Mouse (Mus musculus) cerebellum, postnatal 25 days (tissue): Measurements from ENCODE around the gene Pde1c.

Source experiments
- DNase-seq, 2 experiments: peaks; one replicate each; pipeline ENCODE4 v3.0.0; 2021; ENCODE audit warnings: mixed read lengths in 2 of 2

Pde1c gene

DNA sequence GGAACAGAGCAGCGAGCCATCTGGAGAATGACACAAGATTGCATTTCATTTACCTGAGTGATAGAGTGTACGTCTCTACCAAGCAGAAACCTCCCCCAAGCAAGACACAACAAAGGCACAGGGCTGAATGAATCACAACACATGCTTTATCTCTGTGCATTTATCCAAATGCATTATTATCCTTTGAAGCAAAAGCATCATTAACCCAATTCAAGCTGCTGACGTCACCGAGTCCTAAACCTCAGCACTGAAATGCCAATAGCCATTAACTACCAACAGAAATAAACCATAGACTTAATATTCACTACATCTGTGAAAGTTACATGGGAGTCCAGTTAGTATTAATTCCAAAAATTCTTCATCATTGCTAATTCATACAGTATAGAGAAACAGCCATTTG lies 127.4 kb downstream of the Pde1c start:
- no peak for DNase-seq

DNA sequence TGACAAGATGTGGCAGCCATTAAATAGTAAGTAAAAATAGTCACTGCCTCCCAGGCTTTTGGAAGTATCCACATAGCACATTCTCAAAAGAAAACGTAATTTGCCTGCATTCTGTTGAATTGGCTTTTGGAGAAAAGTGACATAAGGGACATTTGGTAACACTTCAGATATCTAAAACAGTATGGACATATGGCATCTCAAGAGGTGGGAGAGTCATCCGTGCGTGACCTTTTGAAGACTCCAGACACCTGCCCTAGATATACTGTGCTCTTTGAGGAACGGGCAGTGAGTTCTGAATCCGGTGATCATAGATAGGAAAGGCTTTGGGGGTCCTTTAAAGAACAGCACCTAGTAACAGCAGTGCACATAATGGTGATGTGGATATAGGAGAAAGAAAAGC lies 143.1 kb downstream of the Pde1c start:
- peak; percentile 67 to 71 for DNase-seq

DNA sequence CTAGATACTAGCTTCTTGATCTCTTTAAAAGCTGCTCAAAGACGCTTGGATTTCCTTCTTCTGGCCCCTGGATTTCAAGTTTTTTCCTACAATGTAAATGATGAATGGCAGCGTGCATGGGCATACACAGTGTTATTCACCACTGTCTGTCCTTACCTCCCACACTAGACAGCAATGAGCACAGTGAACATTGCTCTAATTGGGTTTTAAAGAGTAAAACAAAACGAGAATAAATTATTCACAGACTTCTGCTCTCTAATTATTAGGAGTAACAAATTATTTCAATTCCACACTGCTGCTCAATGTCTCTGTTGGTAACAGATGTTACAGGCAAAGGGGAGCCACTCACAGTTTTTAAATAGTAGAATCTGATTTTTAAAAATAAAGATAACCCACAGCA lies 146.0 kb downstream of the Pde1c start:
- DNase-seq: no peak

DNA sequence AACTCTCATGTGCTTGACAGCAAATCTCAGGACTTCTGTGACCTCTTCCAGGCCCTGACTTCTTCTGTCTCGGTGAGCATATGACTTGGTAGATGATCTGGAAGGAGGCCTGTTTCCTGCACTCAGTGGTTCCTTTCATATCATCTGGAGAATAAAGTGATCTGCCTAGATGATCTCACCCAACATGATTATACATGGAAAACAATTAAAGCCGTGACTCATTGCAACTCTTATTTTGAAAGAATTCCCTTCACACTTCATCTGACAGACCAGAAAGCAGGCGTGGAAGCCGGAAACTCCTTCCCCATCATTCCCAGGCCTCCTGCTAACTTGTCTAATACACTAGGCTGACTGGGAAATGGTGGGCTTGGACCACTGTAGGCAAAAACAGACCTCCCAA lies 152.7 kb downstream of the Pde1c start:
- DNase-seq: no peak

DNA sequence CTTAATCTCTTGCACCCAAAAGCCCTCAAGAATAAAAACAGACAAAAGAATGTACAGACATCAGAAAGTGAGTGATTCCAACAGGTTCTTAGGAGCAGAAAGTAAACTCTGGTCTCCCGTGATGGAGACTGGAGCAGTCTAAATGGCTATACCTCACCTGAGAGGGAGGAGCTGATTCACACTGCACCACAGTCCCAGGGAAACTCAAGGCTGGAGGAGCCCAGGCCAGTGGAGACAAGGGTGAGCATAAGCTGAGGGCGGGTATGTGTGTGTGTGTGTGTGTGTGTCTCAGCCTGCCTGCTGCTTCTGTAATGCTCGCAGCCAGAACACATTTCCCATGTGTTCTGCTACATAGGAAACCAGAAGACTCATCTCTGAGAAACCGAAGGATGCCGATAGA lies 179.7 kb downstream of the Pde1c start:
- DNase-seq: peak in 1 of 2 experiments; percentile 24

DNA sequence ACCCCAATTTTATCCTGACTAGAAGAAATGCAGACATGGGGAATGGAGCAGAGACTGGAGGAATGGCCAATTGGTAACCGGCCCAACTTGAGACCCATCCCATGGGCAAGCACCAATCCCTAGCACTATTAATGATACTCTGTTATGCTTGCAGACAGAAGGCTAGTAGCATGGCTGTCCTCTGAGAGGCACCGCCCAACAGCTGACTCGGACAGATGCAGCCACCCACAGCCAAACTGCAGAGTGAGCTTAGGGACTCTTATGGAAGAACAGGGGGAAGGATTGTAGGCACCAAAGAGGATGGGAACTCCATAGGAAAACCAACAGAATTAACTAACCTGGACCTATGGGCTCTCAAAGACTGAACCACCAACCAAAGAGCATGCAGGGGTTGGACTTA lies 192.5 kb downstream of the Pde1c start:
- DNase-seq: no peak

- no peak for DNase-seq
Observed at GRCm38 (mm10) chr6:56374180-56374579, 194.7 kb downstream of the Pde1c start.

- peak; percentile 37 to 61 for DNase-seq
Observed at GRCm38 (mm10) chr6:56373753-56374152, 195.2 kb downstream of the Pde1c start.

GRCm38 (mm10) chr6:56373046-56373751 lies 195.7 kb downstream of the Pde1c start:
- DNase-seq: peak; percentile 30 to 41

DNA sequence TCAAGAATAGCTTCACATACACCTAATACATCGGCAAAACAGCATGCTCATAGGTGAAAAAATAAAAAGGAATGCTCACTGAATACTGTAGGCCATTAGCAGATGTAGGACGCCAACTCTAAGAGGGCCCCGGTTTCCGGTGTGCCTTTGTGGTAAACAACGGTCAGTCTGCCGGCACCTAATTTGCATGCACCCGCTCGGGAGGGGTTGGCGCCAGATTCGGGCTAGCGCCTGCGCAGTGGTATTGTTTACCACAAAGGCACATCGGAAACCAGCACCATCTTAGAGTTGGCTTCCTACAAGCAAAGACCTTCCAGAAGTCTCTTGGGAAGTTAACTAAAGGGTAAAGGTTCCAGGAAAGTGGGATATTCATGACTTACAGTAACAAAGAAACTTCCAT lies 199.4 kb downstream of the Pde1c start:
- no peak for DNase-seq

DNA sequence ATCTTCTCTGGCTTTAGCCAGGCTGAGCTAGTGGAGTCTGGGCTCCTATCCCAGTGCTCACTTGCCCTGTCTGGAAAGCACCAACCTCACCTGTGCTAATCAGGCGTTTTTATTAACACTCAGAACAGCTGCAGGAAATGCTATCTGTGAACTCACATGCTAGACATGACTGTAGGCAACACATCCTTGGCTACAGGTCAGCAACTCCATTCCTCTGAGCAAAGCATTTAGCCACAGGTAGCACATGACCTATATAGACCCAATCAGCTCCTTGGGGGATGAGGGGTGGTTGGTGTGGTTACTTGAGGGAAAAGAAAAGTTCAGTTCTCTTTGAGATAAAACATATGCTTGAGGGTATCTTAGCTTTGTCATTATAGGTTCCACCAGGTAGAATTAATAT lies 200.8 kb downstream of the Pde1c start:
- DNase-seq: no peak

DNA sequence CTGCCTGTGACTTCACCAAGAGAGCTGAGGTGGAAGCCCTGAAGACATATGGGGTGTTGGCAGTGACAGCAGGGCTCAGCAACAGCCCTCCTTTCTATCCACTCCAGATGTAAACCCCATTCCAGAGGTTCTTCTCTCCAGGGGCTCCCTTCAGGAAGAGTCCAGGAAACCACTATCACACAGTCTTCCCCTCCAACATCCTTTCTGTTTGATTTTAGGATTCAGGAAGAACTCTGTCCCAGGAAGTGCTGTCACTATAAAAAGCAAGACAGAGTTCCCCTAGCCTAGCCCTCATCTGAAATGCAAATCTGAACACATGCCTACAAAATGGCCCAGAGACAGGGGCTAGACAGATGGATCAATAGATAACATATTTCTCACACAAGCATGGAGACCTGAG lies 201.6 kb downstream of the Pde1c start:
- no peak for DNase-seq

DNA sequence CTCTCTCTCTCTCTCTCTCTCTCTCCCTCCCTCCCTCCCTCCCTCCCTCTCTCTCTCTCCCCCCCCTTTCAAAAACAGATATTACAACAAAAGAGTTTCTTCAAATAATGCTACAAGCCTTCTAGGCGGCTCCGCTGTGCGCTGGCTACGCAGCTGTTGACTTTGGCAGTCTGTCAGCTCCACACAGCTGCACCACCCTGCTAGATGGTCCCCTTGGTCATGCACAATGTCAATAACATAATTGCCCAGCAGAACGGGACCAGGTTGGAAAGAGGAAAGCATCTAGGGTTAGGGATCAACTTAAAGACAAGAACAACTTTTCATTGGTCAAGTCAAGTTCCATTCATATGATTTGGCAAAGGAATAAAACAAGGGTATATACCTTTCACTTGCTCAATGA lies 206.3 kb downstream of the Pde1c start:
- DNase-seq: peak in 1 of 2 experiments; percentile 38

DNA sequence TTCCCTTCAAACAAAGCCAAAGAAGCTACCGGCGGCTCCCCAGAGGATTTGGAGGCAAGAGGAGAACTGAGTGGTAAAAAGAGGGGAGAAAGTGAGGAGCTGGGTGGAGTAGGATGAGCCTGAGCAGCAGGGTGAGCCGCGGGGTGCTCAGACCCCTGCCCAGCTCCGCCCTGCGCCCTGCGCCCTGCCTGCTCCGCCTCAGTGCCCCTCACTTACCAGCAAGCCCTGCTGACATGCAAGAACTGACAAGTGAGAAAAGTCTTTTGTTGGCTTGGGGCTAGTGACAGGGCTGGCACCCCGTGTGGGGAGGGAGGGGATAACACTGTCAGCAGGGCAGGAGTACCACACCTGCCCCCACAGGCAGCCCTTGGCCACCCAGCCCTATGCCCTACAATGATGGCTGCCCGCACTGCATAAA lies 206.8 kb downstream of the Pde1c start:
- DNase-seq: peak; percentile 78 to 83

DNA sequence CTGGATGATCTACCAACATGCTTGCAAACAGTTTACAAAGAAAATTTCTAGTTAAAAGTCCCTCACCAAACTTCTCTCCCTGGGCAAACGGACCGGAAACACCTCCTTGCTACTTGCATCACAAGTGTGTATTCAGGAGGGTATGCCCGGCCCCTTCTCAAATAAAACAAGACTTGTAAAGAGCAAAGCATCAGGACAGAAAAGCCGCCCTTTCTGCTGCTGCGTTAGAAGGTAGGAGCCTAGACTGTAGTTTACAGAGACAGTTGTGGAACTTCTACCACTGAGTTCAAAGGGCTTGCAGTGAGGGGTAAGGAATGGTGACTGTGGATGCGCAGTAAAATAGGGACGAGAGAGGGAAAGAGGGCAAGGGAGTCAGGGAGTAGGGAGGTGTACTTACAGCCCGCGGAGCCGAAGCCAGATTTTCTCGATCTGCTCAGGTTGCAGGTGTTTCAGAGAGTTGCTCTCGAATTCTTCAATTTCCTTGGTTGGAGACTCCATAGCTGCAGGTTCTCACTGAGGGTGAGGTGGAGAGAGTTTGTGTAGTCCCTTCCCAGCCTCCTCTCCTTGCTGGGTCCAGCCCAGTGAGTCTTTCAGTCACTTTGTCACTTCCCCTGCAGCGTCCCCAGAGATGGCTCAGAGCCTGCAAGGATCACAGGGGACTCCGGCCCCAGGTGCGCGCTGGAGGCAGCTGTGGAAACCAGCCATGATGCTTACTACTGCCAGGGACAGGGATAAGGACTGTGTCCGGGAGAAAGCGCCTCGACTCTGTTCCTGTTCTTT lies 207.4 kb downstream of the Pde1c start:
- peak; percentile 67 to 75 for DNase-seq

GRCm38 (mm10) chr6:56360086-56360485 lies 208.8 kb downstream of the Pde1c start:
- DNase-seq: peak; percentile 42 to 48

GRCm38 (mm10) chr6:56359126-56359525 lies 209.8 kb downstream of the Pde1c start:
- peak; percentile 56 to 65 for DNase-seq

- no peak for DNase-seq
Observed at GRCm38 (mm10) chr6:56347207-56347606, 221.7 kb downstream of the Pde1c start.

GRCm38 (mm10) chr6:56345082-56345481 lies 223.8 kb downstream of the Pde1c start:
- no peak for DNase-seq

- DNase-seq: no peak
Observed at GRCm38 (mm10) chr6:56342005-56342404, 226.9 kb downstream of the Pde1c start.

DNA sequence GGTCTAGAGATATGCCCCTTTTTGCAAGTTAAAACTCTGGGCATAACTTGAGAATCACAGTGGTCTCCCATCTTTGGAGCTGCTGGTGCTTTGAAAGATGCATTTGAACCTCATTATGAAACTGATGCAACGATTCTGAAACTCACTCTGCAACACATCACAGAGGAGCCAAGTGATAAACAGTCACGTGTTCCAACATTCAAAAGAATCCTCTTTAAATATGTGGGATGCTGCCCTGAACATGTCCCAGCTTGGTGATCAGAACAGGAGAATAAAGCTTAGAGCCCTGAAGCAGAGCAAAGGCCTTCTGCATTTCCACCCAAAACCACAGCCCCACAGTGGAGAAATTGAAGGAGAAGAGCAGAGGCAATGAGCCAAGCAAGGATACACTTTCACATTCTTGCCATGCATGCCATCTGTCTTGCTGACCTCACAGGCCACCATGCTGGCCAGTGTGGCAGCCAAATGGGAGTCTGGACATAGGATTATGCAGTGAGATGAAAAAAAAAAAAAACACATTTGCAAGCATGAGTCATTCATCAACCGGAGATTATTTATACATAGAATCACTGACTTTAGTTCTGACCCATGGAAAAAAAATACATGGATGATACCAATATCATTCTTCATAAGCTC lies 233.0 kb downstream of the Pde1c start:
- DNase-seq: peak; percentile 85 to 89

DNA sequence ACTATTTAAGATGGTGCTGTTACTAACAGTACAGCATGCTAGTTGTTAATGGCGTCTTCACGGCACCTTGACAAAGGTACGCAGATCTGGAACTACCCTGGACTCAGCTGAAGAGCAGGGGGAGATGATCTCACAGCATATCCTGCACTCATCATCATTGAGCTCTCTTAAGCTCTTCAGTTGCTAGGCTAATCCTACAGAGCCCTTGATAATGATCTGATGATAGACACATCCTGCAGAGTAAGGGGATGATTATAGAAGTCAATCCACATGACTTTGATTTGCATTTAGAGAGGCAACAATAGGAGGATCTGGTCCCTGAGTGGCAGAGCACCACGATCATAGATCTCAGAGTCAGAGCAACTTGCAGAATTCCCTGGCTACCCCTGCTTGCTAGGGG lies 236.8 kb downstream of the Pde1c start:
- DNase-seq: no peak

DNA sequence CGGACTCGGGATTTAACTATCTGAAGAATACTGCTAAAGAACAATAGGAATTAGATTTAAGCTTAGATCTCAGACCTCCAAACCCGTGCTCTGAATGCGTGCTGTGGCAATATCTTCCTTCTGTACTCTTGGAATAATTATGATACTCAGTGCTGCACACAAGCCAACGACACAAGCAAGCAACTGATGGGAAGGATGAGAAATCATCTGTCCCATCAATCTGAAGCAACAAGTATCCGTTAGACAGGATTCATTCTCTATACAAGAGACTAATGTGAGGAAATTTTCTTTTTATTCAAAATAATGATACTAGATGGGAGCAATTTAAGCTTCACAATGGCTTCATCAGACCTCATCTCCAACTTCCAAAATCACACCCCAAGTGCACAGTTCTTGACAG lies 237.5 kb downstream of the Pde1c start:
- DNase-seq: no peak

DNA sequence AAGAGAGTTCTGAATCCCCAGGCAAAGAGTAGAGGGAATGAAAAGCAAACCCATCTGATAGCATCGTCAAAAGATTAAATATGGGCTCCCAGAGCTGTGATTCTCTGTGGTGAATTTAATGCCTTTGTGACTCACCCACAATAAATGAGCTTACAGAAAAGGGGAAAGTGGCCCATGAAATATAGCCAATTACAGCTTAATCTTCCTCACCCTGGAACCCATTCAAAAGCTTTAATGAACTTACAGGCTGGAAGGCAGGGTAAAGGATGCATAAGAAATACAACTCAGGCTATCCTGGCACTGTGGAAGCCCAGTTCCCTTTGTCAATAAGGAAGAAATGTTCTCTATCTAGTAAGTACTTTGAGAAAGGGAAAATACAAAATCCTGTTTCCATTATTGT lies 240.8 kb downstream of the Pde1c start:
- DNase-seq: no peak
